ENCODE assay signal across 21 mouse cellular contexts in genomic region chrX:142316106-142316505, GRCm38 (mm10). TPM values are rescaled to one million over a fixed set of nuclear protein-coding genes. Genes with fewer than 3 reads are reported as not detected.
DNase-seq lines count a peak whose midpoint lies in the region; TF ChIP-seq lines count a peak whose summit lies in the region.
"Had no signal": no experiment of that assay in that cellular context is flagged by ENCODE, and none has a peak within 500 bp of the region (broad histone marks: within the 10 kb centered on the region; RNA-seq: fewer than 3 reads in every experiment).

No protein-coding gene starts in this region.

- 44% methylated on average over 9 of the region's 9 CpGs for WGBS in kidney, adult 2 months

- no peak overlapping the region for H3K4me3 ChIP-seq in kidney, adult 2 months (ENCODE audit: insufficient read depth, low read depth, low read length)
- H3K4me3 ChIP-seq: embryonic facial prominence, embryonic 15.5 days; erythroblast, embryonic 14.5 days; forebrain, embryonic 15.5 days; heart, embryonic 10.5 days; hindbrain, embryonic 13.5 days had no signal

- TF ChIP-seq CTCF in kidney, adult 2 months (conservative IDR thresholded peaks at IDR 0.05; ENCODE audit: insufficient read depth, insufficient read length, low read depth, low read length) = no peak

- peak overlapping the region; percentile 85 for H3K27ac ChIP-seq in kidney, adult 2 months (ENCODE audit: insufficient read depth, low read depth, low read length)
- H3K27ac ChIP-seq: embryonic facial prominence, embryonic 15.5 days; forebrain, embryonic 15.5 days; heart, embryonic 10.5 days; hindbrain, embryonic 13.5 days; hindbrain, postnatal 0 days had no signal

- TF ChIP-seq POLR2A in kidney, adult 2 months (IDR thresholded peaks at IDR 0.05; ENCODE audit: low read depth, low read length) = no peak

- peak; percentile 11 for DNase-seq in embryo, embryonic 11 days
- DNase-seq in embryo, embryonic 9.5 days (ENCODE audit: extremely low spot score) = no peak
- peak; percentile 59 for DNase-seq in kidney, adult 2 months
- no peak for DNase-seq in kidney, postnatal 10 days
- DNase-seq in fibroblast of lung, adult 2 months (ENCODE audit: low read depth) = peak; percentile 29
- peak; percentile 11 for DNase-seq in mesoderm, embryonic 11.5 days (ENCODE audit: low read depth, low spot score)
- no peak for DNase-seq in cerebellum, postnatal 4 days (ENCODE audit: low spot score in 2 of 2)
- DNase-seq: adrenal gland, postnatal 10 days; cerebellum, adult 11-12 months; cerebellum, adult 9-10 months; cerebellum, postnatal 25 days; gastrocnemius, postnatal 10 days; heart, adult 18-20 months; heart, postnatal 14 days had no signal

- H3K36me3 ChIP-seq in kidney, adult 2 months (ENCODE audit: control insufficient read depth, insufficient read depth, low read length) = no peaks in the 10 kb centered on the region
- H3K36me3 ChIP-seq: embryonic facial prominence, embryonic 15.5 days; forebrain, embryonic 15.5 days; heart, embryonic 10.5 days; hindbrain, embryonic 13.5 days had no signal

- peaks cover 3% of the 10 kb centered on the region; the same call in 1 of the 2 replicates for H3K4me1 ChIP-seq in kidney, adult 2 months (ENCODE audit: control insufficient read depth, insufficient read depth, low read length)
- H3K4me1 ChIP-seq: embryonic facial prominence, embryonic 15.5 days; heart, embryonic 10.5 days; hindbrain, embryonic 13.5 days had no signal

- H3K27me3 ChIP-seq in kidney, adult 2 months (replicated peaks; ENCODE audit: control insufficient read depth, insufficient read depth, low read length) = no peaks in the 10 kb centered on the region
- H3K27me3 ChIP-seq: forebrain, embryonic 15.5 days had no signal

RNA-seq across cellular contexts. Expression of gene Kcne1l, which starts 10.0 kb away (rescaled TPM):
- polyA plus RNA-seq in kidney, adult 2 months (2012; rRNA removed) = 5.1 and 6.5 TPM in 2 replicates
- polyA plus RNA-seq: C2C12; erythroblast, embryonic 14.5 days had no signal

Comparison
In these comparisons a context has a peak if more than half of its experiments do, and no peak if none do; other contexts are left out.
1. DNase-seq: peak in embryo, embryonic 11 days (single experiment), kidney, adult 2 months (single experiment), fibroblast of lung, adult 2 months (single experiment) and mesoderm, embryonic 11.5 days (single experiment); none in embryo, embryonic 9.5 days (single experiment), kidney, postnatal 10 days (single experiment) and cerebellum, postnatal 4 days (0 of 2).